Mouse (Mus musculus) neural tube, embryonic 14.5 days (tissue): ENCODE results near the gene Card9. TPM values are rescaled to one million over a fixed set of nuclear protein-coding genes. Genes with fewer than 3 reads are reported as not detected.

ENCODE experiments used
- ATAC-seq: fragments of 200-750 bp; cut with Nextera tagmentation; 2 replicates; pipeline ENCODE4 v1.8.0; 2017; ENCODE audit warnings: low read depth, mild to moderate bottlenecking, moderate TSS enrichment, moderate library complexity
- H3K27ac ChIP-seq: fragments of 300-500 bp; sonication (generic); 2 replicates; pipeline ENCODE4 v1.5.1; 2014; ENCODE audit warnings: low read depth, mild to moderate bottlenecking, control low read depth, low read length, moderate library complexity, mixed read lengths
- H3K27me3 ChIP-seq: fragments of 300-500 bp; sonication (generic); 2 replicates; pipeline ENCODE4 v1.6.1; 2014; ENCODE audit warnings: low read length; ENCODE audit not compliant: control insufficient read depth, insufficient read depth
- H3K36me3 ChIP-seq: fragments of 300-500 bp; sonication (generic); 2 replicates; pipeline ENCODE4 v1.6.1; 2014; ENCODE audit warnings: low read length, mixed read lengths; ENCODE audit not compliant: control insufficient read depth, insufficient read depth
- H3K4me1 ChIP-seq: fragments of 300-500 bp; sonication (generic); 2 replicates; pipeline ENCODE4 v1.6.1; 2014; ENCODE audit warnings: low read length; ENCODE audit not compliant: control insufficient read depth, insufficient read depth
- H3K4me2 ChIP-seq: fragments of 300-500 bp; sonication (generic); 2 replicates; pipeline ENCODE4 v1.6.1; 2014; ENCODE audit warnings: mild to moderate bottlenecking, low read depth, low read length, control low read depth
- H3K4me3 ChIP-seq: fragments of 300-500 bp; sonication (generic); 2 replicates; pipeline ENCODE4 v1.5.1; 2014; ENCODE audit warnings: low read depth, low read length, control low read depth, mixed read lengths
- H3K9ac ChIP-seq: fragments of 300-500 bp; sonication (generic); replicated peaks from 2 replicates; pipeline ENCODE4 v1.6.1; 2014; ENCODE audit warnings: low read depth, mild to moderate bottlenecking, control low read depth, low read length, mixed read lengths
- H3K9me3 ChIP-seq: fragments of 300-500 bp; sonication (generic); 2 replicates; pipeline ENCODE4 v1.6.1; 2016; ENCODE audit warnings: low read length; ENCODE audit not compliant: control insufficient read depth
- WGBS: fragments of 180-500 bp; shearing (Covaris S2); extraction: QIAGEN DNeasy Blood & Tissue Kit; methylation state at CpG from one replicate; pipeline ENCODE4 v1.1.7; 2014; 5-methylcytosine and 5-hydroxymethylcytosine counted together
- polyA plus RNA-seq: library from polyadenylated mRNA; unstranded; fragments of >200 nt; fragmentation: Nextera tagmentation; extraction: Ambion mirVana; gene quantifications from 2 replicates; pipeline ENCODE4 v1.2.1, GENCODE M21; 2014

Gene Card9
- polyA plus RNA-seq, 1 experiment from 2014 or later: 1.5 TPM

DNA sequence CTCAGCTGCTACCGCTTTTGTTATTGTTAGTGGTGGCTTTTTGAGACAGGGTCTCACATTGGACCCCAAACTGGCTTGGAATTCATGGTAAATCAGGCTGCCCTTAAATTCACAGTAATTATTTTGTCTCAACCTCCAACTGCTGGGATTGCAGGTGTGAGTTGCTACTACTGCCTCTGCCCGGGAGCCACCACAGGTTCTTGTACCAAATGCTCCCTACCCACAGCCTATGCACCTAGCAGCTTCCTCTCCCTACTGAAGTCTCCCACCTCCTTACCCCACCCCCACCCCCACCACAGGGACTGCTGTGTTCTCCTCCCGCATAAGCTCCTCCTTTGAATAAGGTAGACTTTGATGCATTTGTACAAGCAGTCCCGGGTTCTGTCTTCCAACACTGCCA, 4.5 kb downstream of the Card9 start:
- Histone ChIP-seq H3K4me3 (no peak overlapping the region), H3K27me3 (no peaks in the 10 kb centered on the region), H3K4me1 (peaks cover 13% of the 10 kb centered on the region), H3K4me2 (no peak overlapping the region), H3K9ac (no peak overlapping the region), H3K9me3 (no peaks in the 10 kb centered on the region), H3K36me3 (no peaks in the 10 kb centered on the region), H3K27ac (no peak overlapping the region)
- no peak for ATAC-seq
- WGBS: 87% methylated on average over 4 of the region's 4 CpGs

DNA sequence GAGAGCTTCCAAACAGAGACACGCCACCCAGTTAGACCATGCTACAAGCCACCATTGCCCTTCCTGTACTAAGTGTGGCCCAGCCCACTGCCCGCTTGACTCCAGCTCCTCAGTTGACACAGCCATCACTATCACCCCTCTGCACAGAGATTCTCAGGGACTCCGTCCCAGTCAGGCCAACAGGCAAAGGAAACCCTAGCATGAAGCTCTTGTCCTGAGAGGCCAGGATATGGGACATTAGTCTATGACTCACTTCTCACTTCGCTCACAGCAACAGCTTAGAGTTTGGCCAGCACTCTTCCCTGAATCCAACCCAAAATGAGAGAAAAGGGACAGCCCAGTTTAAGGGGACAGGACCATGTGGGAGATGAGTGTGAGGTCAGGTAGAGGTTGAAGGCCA, 6.3 kb downstream of the Card9 start:
- Histone ChIP-seq H3K27me3 (no peaks in the 10 kb centered on the region), H3K27ac (no peak overlapping the region), H3K4me1 (peaks cover 22% of the 10 kb centered on the region), H3K36me3 (no peaks in the 10 kb centered on the region), H3K9me3 (no peaks in the 10 kb centered on the region), H3K4me2 (no peak overlapping the region), H3K9ac (no peak overlapping the region), H3K4me3 (no peak overlapping the region)
- WGBS: 94% methylated on average over 4 of the region's 4 CpGs
- ATAC-seq: no peak

DNA sequence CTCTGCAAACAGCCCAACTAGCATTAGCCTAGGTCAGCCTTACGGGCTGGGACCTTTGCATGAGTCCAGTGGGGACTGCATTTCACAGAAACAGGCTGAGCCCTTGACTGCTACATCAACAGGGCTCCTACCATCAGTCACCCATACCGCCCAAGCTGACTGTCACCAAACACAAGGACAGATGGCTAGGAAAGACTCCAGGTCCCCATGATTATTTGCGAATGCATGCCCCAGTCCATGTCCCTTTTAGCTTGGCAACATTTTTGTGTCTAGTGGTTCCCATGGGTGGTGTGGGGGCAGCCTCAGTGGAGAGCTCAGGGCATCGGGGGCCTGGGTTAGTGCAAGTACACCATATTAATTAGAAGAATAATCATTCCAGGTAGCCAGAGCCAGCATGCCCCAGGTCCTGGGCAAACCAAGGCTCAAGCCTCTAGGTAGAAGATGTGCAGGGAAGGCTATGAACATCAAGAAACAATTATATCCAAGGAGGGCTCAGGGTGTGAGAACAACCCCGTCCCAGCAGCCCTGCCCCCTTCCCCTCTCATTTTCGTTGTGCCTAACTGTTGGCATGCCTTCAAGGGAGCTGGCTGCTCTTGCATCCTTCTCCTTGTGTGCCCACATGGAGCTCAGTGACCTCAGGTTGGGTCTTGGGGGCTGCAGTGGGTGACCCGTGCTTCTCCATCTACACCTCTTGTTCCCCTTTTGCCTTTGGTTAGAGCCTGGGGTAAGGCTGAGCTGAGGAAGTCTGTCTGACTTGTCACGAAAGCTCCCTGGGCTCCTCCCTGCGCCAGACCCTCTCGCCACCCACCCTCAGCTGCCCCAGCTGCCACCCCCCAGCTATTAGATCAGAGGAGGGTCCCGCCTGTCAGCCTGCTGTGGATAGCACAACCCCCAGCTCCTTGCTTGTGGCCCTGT, 7.4 kb downstream of the Card9 start:
- WGBS: 87% methylated on average over 11 of the region's 11 CpGs
- peak overlapping the region; percentile 95 for H3K4me2 ChIP-seq
- H3K4me1 ChIP-seq: peaks cover 22% of the 10 kb centered on the region
- no peak for ATAC-seq
- H3K27me3 ChIP-seq: no peaks in the 10 kb centered on the region
- H3K27ac ChIP-seq: no peak overlapping the region
- no peaks in the 10 kb centered on the region for H3K9me3 ChIP-seq
- H3K9ac ChIP-seq: peak overlapping the region; percentile 96
- peak overlapping the region; percentile 76 for H3K4me3 ChIP-seq
- 0 out of 2 replicates have a peak, but pooled peaks cover 9% of the 10 kb centered on the region for H3K36me3 ChIP-seq

DNA sequence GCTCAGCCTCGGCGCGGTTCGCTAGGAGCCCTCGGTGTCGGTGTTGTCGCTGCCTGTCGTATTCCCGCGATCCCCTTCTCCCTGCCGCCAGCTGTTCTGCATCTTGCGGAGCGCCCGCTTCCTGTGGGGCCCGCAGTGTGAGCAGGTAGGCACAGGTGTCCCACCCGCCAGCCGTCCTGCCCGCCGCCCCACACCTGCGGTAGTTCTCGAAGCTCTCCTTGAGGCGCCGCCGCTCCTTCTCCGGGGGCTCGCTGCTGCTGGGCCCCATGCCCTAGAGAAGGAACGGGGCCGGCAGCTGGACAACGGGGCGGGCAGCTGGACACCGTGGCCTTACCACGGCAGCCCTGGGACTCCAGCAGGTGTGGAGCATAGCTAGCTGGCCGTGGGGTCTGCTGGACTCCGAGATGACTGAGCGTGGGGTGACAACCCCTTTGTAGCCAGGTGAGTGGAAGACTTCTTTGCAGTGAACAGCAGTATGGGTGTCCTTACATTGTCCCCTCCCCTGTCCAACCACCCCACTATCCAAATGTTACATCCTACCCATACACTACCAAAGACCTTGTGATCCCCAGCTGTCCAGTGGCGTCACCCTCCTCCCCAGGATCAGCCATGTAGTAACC, 8.3 kb downstream of the Card9 start:
- WGBS: 2% methylated on average over 36 of the region's 36 CpGs
- ATAC-seq: peak; percentile 39
- Histone ChIP-seq H3K4me2 (peak overlapping the region; percentile 95), H3K27ac (peak overlapping the region; percentile 84), H3K36me3 (peaks cover 11% of the 10 kb centered on the region; the same call in 1 of the 2 replicates), H3K27me3 (no peaks in the 10 kb centered on the region), H3K9me3 (no peaks in the 10 kb centered on the region), H3K9ac (peak overlapping the region; percentile 96), H3K4me1 (peaks cover 22% of the 10 kb centered on the region), H3K4me3 (peak overlapping the region; percentile 76)

DNA sequence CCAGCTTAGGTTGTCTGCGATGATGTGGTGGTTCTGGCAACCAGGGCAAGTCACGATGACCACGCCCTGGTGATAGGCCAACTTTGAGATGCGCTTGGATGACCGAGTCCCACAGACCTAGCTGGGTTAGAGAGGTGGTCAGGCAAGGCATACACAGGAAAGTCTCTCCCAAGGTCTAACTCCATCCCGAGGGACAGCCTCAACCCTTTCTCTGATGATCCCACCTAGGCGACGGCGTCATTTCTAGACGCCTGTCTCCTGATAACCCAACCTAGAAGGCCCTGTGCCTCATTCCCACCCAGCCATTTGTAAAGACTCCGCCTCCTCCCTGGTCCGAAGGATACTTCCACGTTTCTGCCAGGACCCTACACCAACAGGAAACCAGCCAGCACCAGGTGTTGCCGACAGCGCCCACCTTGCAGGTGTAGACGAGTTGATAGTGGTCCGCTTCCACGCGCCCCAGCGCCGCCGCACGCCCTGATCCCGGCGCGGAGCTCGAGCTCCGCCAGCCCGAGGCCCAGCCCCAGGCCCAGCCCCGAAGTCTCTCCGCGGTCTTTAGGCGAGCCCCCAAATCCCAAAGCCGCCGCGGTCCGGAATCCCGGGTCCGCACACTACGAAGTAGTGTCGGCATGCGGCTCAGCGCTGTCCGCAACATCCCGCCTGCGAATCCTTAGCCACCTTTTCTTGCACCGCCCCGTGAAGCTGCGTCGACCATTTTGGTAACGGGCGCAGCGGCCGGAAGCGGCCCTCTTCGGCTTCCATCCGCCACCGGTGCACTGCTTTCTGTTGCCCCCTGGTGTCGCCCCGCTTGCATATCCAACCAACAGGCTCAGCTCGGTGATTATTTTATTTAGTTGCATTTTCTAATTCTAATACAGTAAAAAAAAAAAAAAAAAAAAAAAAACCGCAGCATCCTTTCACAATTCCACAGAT, 9.1 kb downstream of the Card9 start, which contains the start of gene Dnlz:
TSS of gene Dnlz (minus strand) at position 753 of the 933 bp plus-strand sequence.
- WGBS: 2% methylated on average over 62 of the region's 62 CpGs

DNA sequence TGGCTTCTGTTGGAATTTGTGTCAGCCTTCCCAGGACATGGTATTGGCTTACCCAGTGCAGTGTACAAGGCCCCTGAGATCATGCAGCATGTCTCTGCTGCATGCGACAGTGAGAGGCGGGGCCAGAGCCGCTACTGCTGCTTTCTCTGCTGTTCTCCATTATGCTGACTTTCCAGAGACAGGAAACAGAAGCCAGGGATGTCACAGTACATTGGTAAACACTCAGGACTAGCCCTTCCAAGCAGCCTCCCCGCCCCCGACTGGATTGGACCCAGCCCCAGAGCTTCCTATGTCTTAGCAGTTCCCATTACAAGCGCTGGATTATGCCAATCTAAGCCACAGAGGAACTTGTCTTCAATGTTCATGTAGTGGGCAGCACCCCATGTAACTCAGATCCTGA, 12.5 kb downstream of the Card9 start:
- no peak overlapping the region for H3K9ac ChIP-seq
- no peak overlapping the region for H3K4me3 ChIP-seq
- peaks cover 49% of the 10 kb centered on the region for H3K36me3 ChIP-seq
- WGBS: 71% methylated on average over 6 of the region's 6 CpGs
- no peaks in the 10 kb centered on the region for H3K27me3 ChIP-seq
- no peak for ATAC-seq
- H3K4me2 ChIP-seq: no peak overlapping the region
- H3K4me1 ChIP-seq: peaks cover 16% of the 10 kb centered on the region
- no peaks in the 10 kb centered on the region for H3K9me3 ChIP-seq
- no peak overlapping the region for H3K27ac ChIP-seq

More for the DNA sequence above, 9.1 kb downstream of the Card9 start, which contains the start of gene Dnlz:
- no peaks in the 10 kb centered on the region for H3K27me3 ChIP-seq
- H3K27ac ChIP-seq: peak within 1 kb of the TSS; percentile 84
- H3K9ac ChIP-seq: peak within 1 kb of the TSS; percentile 96
- peaks cover 22% of the 10 kb centered on the region for H3K4me1 ChIP-seq
- H3K4me3 ChIP-seq: peak within 1 kb of the TSS; percentile 76
- peaks cover 19% of the 10 kb centered on the region; the same call in 1 of the 2 replicates for H3K36me3 ChIP-seq
- peak; percentile 83 for ATAC-seq
- peak within 1 kb of the TSS; percentile 95 for H3K4me2 ChIP-seq
- H3K9me3 ChIP-seq: no peaks in the 10 kb centered on the region

DNA sequence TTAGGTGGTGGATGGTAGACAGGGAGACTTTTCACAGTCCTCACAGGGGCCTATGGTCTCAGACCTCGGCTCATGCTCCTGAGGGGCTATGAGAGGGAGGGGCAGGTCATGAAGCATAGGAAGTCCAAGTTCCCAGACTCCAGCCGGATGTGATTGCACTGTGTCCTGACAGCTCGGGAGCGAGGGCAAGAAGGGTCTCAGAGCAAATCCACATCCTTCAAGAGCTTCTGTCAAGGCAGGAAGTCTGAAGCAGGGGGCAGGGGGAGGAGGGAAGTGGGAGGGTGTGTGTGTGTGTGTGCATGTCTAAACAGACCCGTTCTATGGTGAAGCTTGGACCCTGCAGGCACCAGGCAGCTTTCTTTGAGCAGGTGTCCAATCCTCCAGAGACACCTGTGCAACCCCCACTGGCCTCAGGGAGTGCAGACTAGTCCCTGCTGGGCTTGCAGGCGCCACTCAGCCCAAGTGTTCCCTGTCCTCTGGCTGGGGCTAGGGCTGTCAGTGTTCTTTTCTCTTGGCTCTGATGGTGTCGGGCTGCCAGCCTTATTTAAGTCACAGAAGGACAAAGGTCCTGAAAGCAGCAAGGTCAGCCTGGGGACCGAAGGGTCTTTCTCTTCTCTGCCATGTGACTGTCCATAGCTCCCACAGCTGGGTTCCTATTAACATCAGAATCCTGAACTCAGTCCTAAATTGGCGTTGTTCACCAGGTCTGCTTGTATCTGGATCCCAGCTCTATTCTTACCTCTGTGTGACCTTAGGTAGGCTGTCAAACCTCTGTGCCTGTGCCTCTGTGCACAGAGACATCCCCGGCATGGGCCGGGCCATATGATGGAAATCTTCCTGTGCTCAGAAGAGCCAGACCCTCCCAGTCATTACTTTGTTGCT, 17.9 kb downstream of the Card9 start:
- Histone ChIP-seq H3K27ac (no peak overlapping the region), H3K9me3 (no peaks in the 10 kb centered on the region), H3K4me1 (no peaks in the 10 kb centered on the region), H3K27me3 (no peaks in the 10 kb centered on the region), H3K4me2 (no peak overlapping the region), H3K9ac (no peak overlapping the region), H3K36me3 (peaks cover 82% of the 10 kb centered on the region), H3K4me3 (no peak overlapping the region)
- 74% methylated on average over 11 of the region's 11 CpGs for WGBS
- no peak for ATAC-seq

DNA sequence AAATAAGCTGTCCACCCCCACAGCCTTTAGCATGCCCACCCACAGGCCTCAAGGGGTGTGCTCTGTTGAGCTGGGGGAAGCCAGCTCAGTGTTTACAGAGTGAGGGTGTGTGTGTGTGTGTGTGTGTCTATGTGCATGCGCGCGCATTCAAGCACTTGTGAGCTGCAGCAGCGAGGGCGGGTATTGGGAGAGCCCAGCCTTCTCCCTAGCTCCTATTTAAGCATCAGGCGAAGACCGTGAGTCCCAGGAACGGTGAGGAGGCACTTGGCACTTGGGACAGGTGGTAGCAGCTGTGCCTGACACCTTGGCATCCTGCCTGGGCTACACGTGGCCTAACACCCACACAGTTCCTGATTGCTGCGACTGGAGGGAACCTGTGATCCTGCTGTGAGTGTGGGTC, 18.7 kb downstream of the Card9 start:
- Histone ChIP-seq H3K4me2 (no peak overlapping the region), H3K27me3 (no peaks in the 10 kb centered on the region), H3K9me3 (no peaks in the 10 kb centered on the region), H3K36me3 (peaks cover 76% of the 10 kb centered on the region), H3K4me3 (no peak overlapping the region), H3K27ac (0 out of 2 replicates have a peak overlapping the region, but pooled peaks have one; percentile 22), H3K4me1 (no peaks in the 10 kb centered on the region), H3K9ac (no peak overlapping the region)
- 85% methylated on average over 10 of the region's 10 CpGs for WGBS
- no peak for ATAC-seq
